ENCODE assay signal across 30 mouse cellular contexts in the genomic region with DNA sequence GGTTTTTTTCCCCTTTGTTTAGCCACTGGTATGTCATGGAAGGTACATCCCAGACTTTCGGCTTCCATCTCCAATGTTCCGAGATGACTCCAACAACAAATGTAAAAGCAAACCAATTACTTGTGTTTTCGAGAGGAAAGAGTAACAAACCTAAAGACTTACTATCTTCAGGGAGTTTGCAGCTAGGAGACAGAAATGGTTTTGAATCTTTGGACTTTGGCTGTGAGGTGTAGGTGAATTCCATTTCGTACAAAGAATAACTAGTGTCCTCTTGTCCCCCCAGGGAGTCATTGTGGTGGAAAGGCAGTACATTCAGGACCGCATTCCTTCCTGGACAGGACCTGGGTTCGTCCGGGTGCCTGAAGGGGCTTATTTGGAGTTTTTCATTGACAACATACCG. TPM values are rescaled to one million over a fixed set of nuclear protein-coding genes. Genes with fewer than 3 reads are reported as not detected.
"Had no signal": no experiment of that assay in that cellular context is flagged by ENCODE, and none has a peak within 500 bp of the region (broad histone marks: within the 10 kb centered on the region; RNA-seq: fewer than 3 reads in every experiment).

No protein-coding gene starts in this region.

- H3K27ac ChIP-seq: hindbrain, embryonic 13.5 days; hindbrain, embryonic 15.5 days; hindbrain, postnatal 0 days; limb, embryonic 13.5 days; limb, embryonic 15.5 days; liver, embryonic 12.5 days; liver, embryonic 14.5 days had no signal

- H3K36me3 ChIP-seq: hindbrain, embryonic 13.5 days; hindbrain, embryonic 15.5 days; liver, embryonic 12.5 days had no signal

- ATAC-seq: forebrain, postnatal 0 days; hindbrain, postnatal 0 days; intestine, embryonic 16.5 days; liver, embryonic 12.5 days had no signal

- H3K9ac ChIP-seq: forebrain, postnatal 0 days; hindbrain, embryonic 13.5 days; hindbrain, embryonic 15.5 days; limb, embryonic 13.5 days; limb, embryonic 15.5 days; liver, embryonic 12.5 days; liver, embryonic 14.5 days had no signal

- H3K4me3 ChIP-seq: heart, embryonic 10.5 days; hindbrain, embryonic 13.5 days; hindbrain, embryonic 15.5 days; limb, embryonic 13.5 days; limb, embryonic 15.5 days; liver, embryonic 12.5 days had no signal

- DNase-seq: forebrain, postnatal 0 days; gastrocnemius, postnatal 14 days; gastrocnemius, postnatal 36 days; heart, adult 18-20 months; heart, postnatal 14 days; heart, postnatal 36 days; kidney, postnatal 14 days; layer of hippocampus, adult 9-11 months; layer of hippocampus, postnatal 36 days; left cerebral cortex, postnatal 4 days had no signal

- H3K9me3 ChIP-seq: heart, embryonic 10.5 days; hindbrain, embryonic 13.5 days; hindbrain, embryonic 15.5 days; limb, embryonic 13.5 days; limb, embryonic 15.5 days; liver, embryonic 12.5 days had no signal

- H3K4me1 ChIP-seq: liver, embryonic 12.5 days had no signal

- H3K4me2 ChIP-seq: hindbrain, embryonic 13.5 days; hindbrain, embryonic 15.5 days; limb, embryonic 13.5 days; limb, embryonic 15.5 days; liver, embryonic 12.5 days had no signal

- H3K27me3 ChIP-seq: hindbrain, embryonic 13.5 days; hindbrain, embryonic 15.5 days; limb, embryonic 13.5 days; limb, embryonic 15.5 days; liver, embryonic 12.5 days had no signal

RNA-seq across cellular contexts. Expression of a gene that starts 58.0 kb away (rescaled TPM):
- polyA plus RNA-seq: forebrain, postnatal 0 days; gonadal fat pad, adult 2 months; heart, embryonic 10.5 days; heart, embryonic 14.5 days; heart, postnatal 0 days; hindbrain, embryonic 11.5 days; hindbrain, embryonic 13.5 days; hindbrain, embryonic 15.5 days; hindbrain, postnatal 0 days; intestine, embryonic 14.5 days; intestine, embryonic 16.5 days; kidney, embryonic 14.5 days; kidney, embryonic 16.5 days; large intestine, adult 2 months; limb, embryonic 11.5 days; limb, embryonic 13.5 days; limb, embryonic 15.5 days; liver, adult 2 months; liver, embryonic 12.5 days; liver, embryonic 14.5 days; liver, embryonic 16.5 days had no signal
